Mouse (Mus musculus) adipocyte (in vitro differentiated cells): ENCODE measurements around the gene Gch1.

ENCODE experiments used
- DNase-seq: peaks from one replicate; pipeline ENCODE4 v3.0.0-alpha.2; 2016; ENCODE audit warnings: low spot score

Gch1 gene

GRCm38 (mm10) chr14:47188848-47189634 lies at the start of gene Gch1:
TSS of gene Gch1 (minus strand) at chr14:47189413.
- DNase-seq, result no peak

- DNase-seq, result no peak
These were observed 48.1 kb upstream of the Gch1 start for GRCm38 (mm10) chr14:47237286-47237685.

- DNase-seq, result no peak
These were observed 47.3 kb upstream of the Gch1 start for GRCm38 (mm10) chr14:47236491-47236890.

- DNase-seq, result no peak
These were observed 45.5 kb upstream of the Gch1 start for GRCm38 (mm10) chr14:47234526-47235250.

GRCm38 (mm10) chr14:47234032-47234431 lies 44.8 kb upstream of the Gch1 start:
- no peak for DNase-seq

GRCm38 (mm10) chr14:47233602-47234001 lies 44.4 kb upstream of the Gch1 start:
- DNase-seq, result no peak

GRCm38 (mm10) chr14:47229796-47230376 lies 40.7 kb upstream of the Gch1 start:
- no peak for DNase-seq

GRCm38 (mm10) chr14:47225931-47226330 lies 36.7 kb upstream of the Gch1 start:
- DNase-seq, result no peak

- DNase-seq, result no peak
These were observed 35.5 kb upstream of the Gch1 start for GRCm38 (mm10) chr14:47224476-47225325.

- no peak for DNase-seq
These were observed 33.6 kb upstream of the Gch1 start for GRCm38 (mm10) chr14:47222631-47223450.

GRCm38 (mm10) chr14:47221567-47221966 lies 32.4 kb upstream of the Gch1 start:
- no peak for DNase-seq

GRCm38 (mm10) chr14:47220231-47221025 lies 31.2 kb upstream of the Gch1 start:
- DNase-seq, result no peak

- DNase-seq, result no peak
These were observed 29.8 kb upstream of the Gch1 start for GRCm38 (mm10) chr14:47218766-47219606.

- no peak for DNase-seq
These were observed 27.3 kb upstream of the Gch1 start for GRCm38 (mm10) chr14:47216541-47216940.

GRCm38 (mm10) chr14:47214367-47214766 lies 25.2 kb upstream of the Gch1 start:
- no peak for DNase-seq

GRCm38 (mm10) chr14:47213305-47213704 lies 24.1 kb upstream of the Gch1 start:
- no peak for DNase-seq

- no peak for DNase-seq
These were observed 20.5 kb upstream of the Gch1 start for GRCm38 (mm10) chr14:47209669-47210164.

GRCm38 (mm10) chr14:47208564-47209493 lies 19.6 kb upstream of the Gch1 start:
- DNase-seq, result no peak
